Mouse (Mus musculus) bone marrow macrophage, adult 2 months (primary cell): ENCODE results near the gene Irs3.

Source experiments
- CTCF ChIP-seq: IDR thresholded peaks from 2 replicates; pipeline ENCODE4 v1.5.1; 2012; ENCODE audit warnings: low read depth, mild to moderate bottlenecking, low read length, moderate library complexity
- POLR2A ChIP-seq: IDR thresholded peaks from 2 replicates; pipeline ENCODE4 v1.6.1; 2012; ENCODE audit warnings: mild to moderate bottlenecking, low read depth, low read length, borderline replicate concordance

DNA sequence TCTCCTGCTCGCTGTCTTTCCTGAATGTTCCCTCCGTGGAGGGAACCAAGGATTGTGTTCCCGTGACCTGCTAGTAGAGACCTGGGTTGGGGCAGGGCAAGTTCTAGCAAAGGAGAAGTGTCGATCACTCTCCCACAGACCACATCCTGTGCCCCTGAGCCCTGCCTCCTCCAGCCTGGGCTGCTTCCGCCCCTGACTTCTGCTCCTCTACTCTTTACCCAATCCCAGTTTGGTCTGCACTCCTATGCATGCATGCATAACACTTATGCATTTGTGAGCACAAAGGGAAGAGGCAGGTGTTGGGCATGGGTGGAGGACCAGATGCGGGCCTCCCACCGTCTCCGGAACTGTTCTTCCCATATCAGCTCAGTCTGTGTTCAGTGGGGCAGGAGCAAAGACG is 14.3 kb downstream of the Irs3 start:
- TF ChIP-seq CTCF, result no peak
- no peak for TF ChIP-seq POLR2A
